Mouse (Mus musculus): ENCODE data around the gene Snapc2. TPM values are rescaled to one million over a fixed set of nuclear protein-coding genes. Genes with fewer than 3 reads are reported as not detected.

Snapc2 gene
- polyA plus RNA-seq, 1 experiment from 2014 or later, result 73.5 TPM

GRCm38 (mm10) chr8:4227919-4228318 is 25.0 kb upstream of the Snapc2 start:
- no peak overlapping the region for H3K4me3 ChIP-seq (ENCODE audit: low read depth, low read length)
- H3K9me3 ChIP-seq (ENCODE audit: control insufficient read depth, low read length), result no peaks in the 10 kb centered on the region
- H3K4me1 ChIP-seq (ENCODE audit: control insufficient read depth, insufficient read depth, low read length), result 0 out of 2 replicates have a peak, but pooled peaks cover 3% of the 10 kb centered on the region
- H3K27me3 ChIP-seq (ENCODE audit: control insufficient read depth, insufficient read depth, low read length), result peaks cover 14% of the 10 kb centered on the region
- no peak overlapping the region for H3K27ac ChIP-seq (replicated peaks; ENCODE audit: low read depth, low read length)
- H3K36me3 ChIP-seq (ENCODE audit: control insufficient read depth, insufficient read depth, low read length), result no peaks in the 10 kb centered on the region
- no peak overlapping the region for H3K9ac ChIP-seq (ENCODE audit: low read length)
- no peak for ATAC-seq (ENCODE audit: insufficient number of reproducible peaks, low FRiP score, low TSS enrichment, low read depth)
- H3K4me2 ChIP-seq (ENCODE audit: low read depth, severe bottlenecking), result no peak overlapping the region
- 89% methylated on average over 4 of the region's 4 CpGs for WGBS
- DNase-seq (ENCODE audit: low spot score), result no peak

- Histone ChIP-seq H3K27me3 (ENCODE audit: control insufficient read depth, insufficient read depth, low read length) (peaks cover 14% of the 10 kb centered on the region), H3K9me3 (ENCODE audit: control insufficient read depth, low read length) (no peaks in the 10 kb centered on the region), H3K27ac (replicated peaks; ENCODE audit: low read depth, low read length) (no peak overlapping the region), H3K9ac (ENCODE audit: low read length) (no peak overlapping the region), H3K4me3 (ENCODE audit: low read depth, low read length) (no peak overlapping the region), H3K36me3 (ENCODE audit: control insufficient read depth, insufficient read depth, low read length) (no peaks in the 10 kb centered on the region), H3K4me1 (ENCODE audit: control insufficient read depth, insufficient read depth, low read length) (0 out of 2 replicates have a peak, but pooled peaks cover 3% of the 10 kb centered on the region), H3K4me2 (ENCODE audit: low read depth, severe bottlenecking) (no peak overlapping the region)
- WGBS, result 76% methylated on average over 5 of the region's 5 CpGs
- ATAC-seq (ENCODE audit: insufficient number of reproducible peaks, low FRiP score, low TSS enrichment, low read depth) (no peak), DNase-seq (ENCODE audit: low spot score) (no peak)
Measured at GRCm38 (mm10) chr8:4229784-4230183, 23.1 kb upstream of the Snapc2 start.

GRCm38 (mm10) chr8:4230612-4231351 is 22.1 kb upstream of the Snapc2 start:
- H3K4me1 ChIP-seq (ENCODE audit: control insufficient read depth, insufficient read depth, low read length), result 0 out of 2 replicates have a peak, but pooled peaks cover 3% of the 10 kb centered on the region
- DNase-seq (ENCODE audit: low spot score), result no peak
- 58% methylated on average over 10 of the region's 10 CpGs for WGBS
- H3K36me3 ChIP-seq (ENCODE audit: control insufficient read depth, insufficient read depth, low read length), result no peaks in the 10 kb centered on the region
- no peak for ATAC-seq (ENCODE audit: insufficient number of reproducible peaks, low FRiP score, low TSS enrichment, low read depth)
- no peak overlapping the region for H3K27ac ChIP-seq (replicated peaks; ENCODE audit: low read depth, low read length)
- peaks cover 14% of the 10 kb centered on the region for H3K27me3 ChIP-seq (ENCODE audit: control insufficient read depth, insufficient read depth, low read length)
- no peak overlapping the region for H3K4me2 ChIP-seq (ENCODE audit: low read depth, severe bottlenecking)
- no peaks in the 10 kb centered on the region for H3K9me3 ChIP-seq (ENCODE audit: control insufficient read depth, low read length)
- H3K9ac ChIP-seq (ENCODE audit: low read length), result no peak overlapping the region
- H3K4me3 ChIP-seq (ENCODE audit: low read depth, low read length), result no peak overlapping the region

GRCm38 (mm10) chr8:4237814-4238433 is 15.0 kb upstream of the Snapc2 start:
- no peak for ATAC-seq (ENCODE audit: insufficient number of reproducible peaks, low FRiP score, low TSS enrichment, low read depth)

GRCm38 (mm10) chr8:4238434-4239192 is 14.3 kb upstream of the Snapc2 start, which contains the start of the genes Map2k7 and Gm49320:
Map2k7 (plus strand) TSS chr8:4238740.
Gm49320 (plus strand) TSS chr8:4238865.
- H3K4me3 ChIP-seq (ENCODE audit: low read depth, low read length), result peak within 1 kb of the TSS; percentile 90
- peak within 1 kb of the TSS; percentile 91 for H3K4me2 ChIP-seq (ENCODE audit: low read depth, severe bottlenecking)
- DNase-seq (ENCODE audit: low spot score) (peak; percentile 100), ATAC-seq (ENCODE audit: insufficient number of reproducible peaks, low FRiP score, low TSS enrichment, low read depth) (peak; percentile 90)
- WGBS, result under 1% methylated on average over 69 of the region's 71 CpGs
- no peaks in the 10 kb centered on the region; the same call in 1 of the 2 replicates for H3K9me3 ChIP-seq (ENCODE audit: control insufficient read depth, low read length)
- peaks cover 9% of the 10 kb centered on the region for H3K36me3 ChIP-seq (ENCODE audit: control insufficient read depth, insufficient read depth, low read length)
- peak within 1 kb of the TSS; percentile 85 for H3K9ac ChIP-seq (ENCODE audit: low read length)
- H3K27me3 ChIP-seq (ENCODE audit: control insufficient read depth, insufficient read depth, low read length), result no peaks in the 10 kb centered on the region
- peak within 1 kb of the TSS; percentile 91 for H3K27ac ChIP-seq (replicated peaks; ENCODE audit: low read depth, low read length)
- peaks cover 12% of the 10 kb centered on the region for H3K4me1 ChIP-seq (ENCODE audit: control insufficient read depth, insufficient read depth, low read length)

More at GRCm38 (mm10) chr8:4237814-4238433, 15.0 kb upstream of the Snapc2 start:
- DNase-seq (ENCODE audit: low spot score), result peak; percentile 41
- Histone ChIP-seq H3K4me2 (ENCODE audit: low read depth, severe bottlenecking) (peak overlapping the region; percentile 58), H3K27me3 (ENCODE audit: control insufficient read depth, insufficient read depth, low read length) (no peaks in the 10 kb centered on the region), H3K27ac (replicated peaks; ENCODE audit: low read depth, low read length) (peak overlapping the region; percentile 91), H3K9me3 (ENCODE audit: control insufficient read depth, low read length) (no peaks in the 10 kb centered on the region; the same call in 1 of the 2 replicates), H3K36me3 (ENCODE audit: control insufficient read depth, insufficient read depth, low read length) (peaks cover 4% of the 10 kb centered on the region), H3K9ac (ENCODE audit: low read length) (peak overlapping the region; percentile 81), H3K4me1 (ENCODE audit: control insufficient read depth, insufficient read depth, low read length) (peaks cover 12% of the 10 kb centered on the region), H3K4me3 (ENCODE audit: low read depth, low read length) (peak overlapping the region; percentile 90)
- 23% methylated on average over 15 of the region's 15 CpGs for WGBS

GRCm38 (mm10) chr8:4239193-4239890 is 13.5 kb upstream of the Snapc2 start:
- ATAC-seq (ENCODE audit: insufficient number of reproducible peaks, low FRiP score, low TSS enrichment, low read depth) (peak; percentile 4; the same call in 1 of the 2 replicates), DNase-seq (ENCODE audit: low spot score) (no peak)
- H3K4me3 ChIP-seq (ENCODE audit: low read depth, low read length), result peak overlapping the region; percentile 90
- H3K9me3 ChIP-seq (ENCODE audit: control insufficient read depth, low read length), result no peaks in the 10 kb centered on the region; the same call in 1 of the 2 replicates
- WGBS, result 16% methylated on average over 19 of the region's 19 CpGs
- H3K27ac ChIP-seq (replicated peaks; ENCODE audit: low read depth, low read length), result no peak overlapping the region; the same call in 1 of the 2 replicates
- peaks cover 12% of the 10 kb centered on the region for H3K4me1 ChIP-seq (ENCODE audit: control insufficient read depth, insufficient read depth, low read length)
- no peaks in the 10 kb centered on the region for H3K27me3 ChIP-seq (ENCODE audit: control insufficient read depth, insufficient read depth, low read length)
- peak overlapping the region; percentile 91 for H3K4me2 ChIP-seq (ENCODE audit: low read depth, severe bottlenecking)
- H3K9ac ChIP-seq (ENCODE audit: low read length), result peak overlapping the region; percentile 85
- peaks cover 14% of the 10 kb centered on the region for H3K36me3 ChIP-seq (ENCODE audit: control insufficient read depth, insufficient read depth, low read length)

- Histone ChIP-seq H3K4me2 (ENCODE audit: low read depth, severe bottlenecking) (no peak overlapping the region), H3K9ac (ENCODE audit: low read length) (no peak overlapping the region), H3K27me3 (ENCODE audit: control insufficient read depth, insufficient read depth, low read length) (no peaks in the 10 kb centered on the region), H3K4me3 (ENCODE audit: low read depth, low read length) (no peak overlapping the region), H3K4me1 (ENCODE audit: control insufficient read depth, insufficient read depth, low read length) (peaks cover 10% of the 10 kb centered on the region), H3K36me3 (ENCODE audit: control insufficient read depth, insufficient read depth, low read length) (peaks cover 30% of the 10 kb centered on the region), H3K9me3 (ENCODE audit: control insufficient read depth, low read length) (no peaks in the 10 kb centered on the region; the same call in 1 of the 2 replicates), H3K27ac (replicated peaks; ENCODE audit: low read depth, low read length) (no peak overlapping the region)
- 92% methylated on average over 5 of the region's 5 CpGs for WGBS
- DNase-seq (ENCODE audit: low spot score), result no peak
- no peak for ATAC-seq (ENCODE audit: insufficient number of reproducible peaks, low FRiP score, low TSS enrichment, low read depth)
Measured at GRCm38 (mm10) chr8:4245061-4245460, 7.8 kb upstream of the Snapc2 start.

All from limb, embryonic 11.5 days (tissue).